Mouse (Mus musculus): Measurements from ENCODE around the gene Hes5. TPM values are rescaled to one million over a fixed set of nuclear protein-coding genes. Genes with fewer than 3 reads are reported as not detected.
A peak's percentile ranks its signal among the peaks of the same experiment; 100 is the strongest.

Hes5 gene
- total and polyA plus RNA-seq, 3 experiments = not detected

- no peaks in the 10 kb centered on the region; the same call in 1 of the 2 replicates for H3K79me2 ChIP-seq (ENCODE audit: control insufficient read depth, insufficient read depth, low read length, poor library complexity)
- no peak for DNase-seq (ENCODE audit: low read depth, low spot score)
- TF ChIP-seq ELF1 (IDR thresholded peaks at IDR 0.05; ENCODE audit: low read depth, low read length) (no peak), SIN3A (IDR thresholded peaks at IDR 0.05; ENCODE audit: low read length) (no peak), TBP (IDR thresholded peaks at IDR 0.05; ENCODE audit: low read depth, low read length) (no peak), NELFE (IDR thresholded peaks at IDR 0.05; ENCODE audit: low read depth, low read length) (no peak), MEF2A (IDR thresholded peaks at IDR 0.05; ENCODE audit: extremely low read depth, insufficient replicate concordance, low read depth, low read length, poor library complexity, severe bottlenecking) (no peak), JUND (IDR thresholded peaks at IDR 0.05; ENCODE audit: low read depth, low read length) (no peak), KAT2A (conservative IDR thresholded peaks at IDR 0.05; ENCODE audit: low read depth, low read length) (no peak), RAD21 (IDR thresholded peaks at IDR 0.05; ENCODE audit: low read depth, low read length) (no peak), POLR2AphosphoS2 (IDR thresholded peaks at IDR 0.05; ENCODE audit: low read length) (no peak), MAX (IDR thresholded peaks at IDR 0.05; ENCODE audit: low read length) (no peak)
- no peaks in the 10 kb centered on the region for H3K9me3 ChIP-seq (replicated peaks; ENCODE audit: insufficient read depth, low read length)
- H3K4me1 ChIP-seq (ENCODE audit: control insufficient read depth in 1 of 2, insufficient read depth in 2 of 2, low read length in 2 of 2) = peaks cover 3 to 14% of the 10 kb centered on the region in 2 experiments; a peak in 3 of 4 replicates
- H3K27ac ChIP-seq (ENCODE audit: control insufficient read depth, low read depth, low read length) = no peak overlapping the region
- no peaks in the 10 kb centered on the region; a peak in 1 of 4 replicates for H3K27me3 ChIP-seq (ENCODE audit: control insufficient read depth in 1 of 2, insufficient read depth in 2 of 2, low read length in 2 of 2)
- peaks cover 0 to 4% of the 10 kb centered on the region in 2 experiments; a peak in 1 of 4 replicates for H3K36me3 ChIP-seq (ENCODE audit: control insufficient read depth in 1 of 2, insufficient read depth in 2 of 2, low read length in 2 of 2)
- H3K4me3 ChIP-seq (ENCODE audit: control insufficient read depth in 1 of 2, insufficient read depth in 1 of 2, low read depth in 2 of 2, low read length in 2 of 2) = no peak overlapping the region
- no peak overlapping the region for H3K9ac ChIP-seq (ENCODE audit: control insufficient read depth, low read depth, low read length, poor library complexity, severe bottlenecking)
Observed at GRCm38 (mm10) chr4:154933306-154933907, 27.3 kb upstream of the Hes5 start.

- H3K27ac ChIP-seq (ENCODE audit: control insufficient read depth, low read depth, low read length) = no peak overlapping the region
- H3K36me3 ChIP-seq (ENCODE audit: control insufficient read depth in 1 of 2, insufficient read depth in 2 of 2, low read length in 2 of 2) = peaks cover 0 to 1% of the 10 kb centered on the region in 2 experiments; a peak in 1 of 4 replicates
- no peaks in the 10 kb centered on the region for H3K79me2 ChIP-seq (ENCODE audit: control insufficient read depth, insufficient read depth, low read length, poor library complexity)
- no peak overlapping the region for H3K4me3 ChIP-seq (ENCODE audit: control insufficient read depth in 1 of 2, insufficient read depth in 1 of 2, low read depth in 2 of 2, low read length in 2 of 2)
- H3K27me3 ChIP-seq (ENCODE audit: control insufficient read depth in 1 of 2, insufficient read depth in 2 of 2, low read length in 2 of 2) = no peaks in the 10 kb centered on the region; a peak in 1 of 4 replicates
- TF ChIP-seq TAL1 (IDR thresholded peaks at IDR 0.05; ENCODE audit: low read length) (no peak), E2F4 (IDR thresholded peaks at IDR 0.05; ENCODE audit: borderline replicate concordance, low read depth, low read length) (no peak), NELFE (IDR thresholded peaks at IDR 0.05; ENCODE audit: low read depth, low read length) (no peak), BHLHE40 (IDR thresholded peaks at IDR 0.05; ENCODE audit: borderline replicate concordance, low read depth, low read length) (no peak)
- no peak for DNase-seq (ENCODE audit: low read depth, low spot score)
- H3K9me3 ChIP-seq (replicated peaks; ENCODE audit: insufficient read depth, low read length) = no peaks in the 10 kb centered on the region
- no peak overlapping the region for H3K9ac ChIP-seq (ENCODE audit: control insufficient read depth, low read depth, low read length, poor library complexity, severe bottlenecking)
- peaks cover 0 to 4% of the 10 kb centered on the region in 2 experiments; a peak in 2 of 4 replicates for H3K4me1 ChIP-seq (ENCODE audit: control insufficient read depth in 1 of 2, insufficient read depth in 2 of 2, low read length in 2 of 2)
Observed at GRCm38 (mm10) chr4:154934800-154935199, 25.9 kb upstream of the Hes5 start.

- Histone ChIP-seq H3K27me3 (ENCODE audit: control insufficient read depth in 1 of 2, insufficient read depth in 2 of 2, low read length in 2 of 2) (no peaks in the 10 kb centered on the region; a peak in 1 of 4 replicates), H3K4me1 (ENCODE audit: control insufficient read depth in 1 of 2, insufficient read depth in 2 of 2, low read length in 2 of 2) (0 out of 4 replicates have a peak, but pooled peaks cover 0 to under 1% of the 10 kb centered on the region in 2 experiments), H3K9ac (ENCODE audit: control insufficient read depth, low read depth, low read length, poor library complexity, severe bottlenecking) (no peak overlapping the region), H3K4me3 (ENCODE audit: control insufficient read depth in 1 of 2, insufficient read depth in 1 of 2, low read depth in 2 of 2, low read length in 2 of 2) (no peak overlapping the region), H3K79me2 (ENCODE audit: control insufficient read depth, insufficient read depth, low read length, poor library complexity) (no peaks in the 10 kb centered on the region), H3K9me3 (replicated peaks; ENCODE audit: insufficient read depth, low read length) (no peaks in the 10 kb centered on the region), H3K27ac (ENCODE audit: control insufficient read depth, low read depth, low read length) (no peak overlapping the region), H3K36me3 (ENCODE audit: control insufficient read depth in 1 of 2, insufficient read depth in 2 of 2, low read length in 2 of 2) (no peaks in the 10 kb centered on the region)
- TF ChIP-seq SMC3 (IDR thresholded peaks at IDR 0.05; ENCODE audit: low read depth, low read length) = 0 out of 2 replicates have a peak, but pooled peaks have one; percentile 2
- no peak for TF ChIP-seq MYB (IDR thresholded peaks at IDR 0.05; ENCODE audit: low read depth, low read length)
- peak; percentile 38 to 45 (median 42) for TF ChIP-seq CTCF (IDR thresholded peaks at IDR 0.05 in 2 of 3, conservative IDR thresholded peaks at IDR 0.05 in 1 of 3; ENCODE audit: control insufficient read depth in 1 of 3, insufficient read depth in 1 of 3, low read depth in 2 of 3, low read length in 3 of 3, poor library complexity in 1 of 3, severe bottlenecking in 1 of 3)
- no peak for TF ChIP-seq MAX (IDR thresholded peaks at IDR 0.05; ENCODE audit: low read length)
- peak; percentile 38 for DNase-seq (ENCODE audit: low read depth, low spot score)
Observed at GRCm38 (mm10) chr4:154935788-154936187, 24.9 kb upstream of the Hes5 start.

Data from MEL (cell line).